ENCODE assay signal across 30 mouse cellular contexts in genomic region chr17:87901163-87901562, GRCm38 (mm10). TPM values are rescaled to one million over a fixed set of nuclear protein-coding genes. Genes with fewer than 3 reads are reported as not detected.
DNase-seq lines count a peak whose midpoint lies in the region; ATAC-seq and TF ChIP-seq lines count a peak whose summit lies in the region.
"Had no signal": no experiment of that assay in that cellular context is flagged by ENCODE, and none has a peak within 500 bp of the region (broad histone marks: within the 10 kb centered on the region; RNA-seq: fewer than 3 reads in every experiment).

No protein-coding gene starts in this region.

- H3K27ac ChIP-seq in heart, embryonic 12.5 days (ENCODE audit: poor library complexity, severe bottlenecking): no peak overlapping the region
- no peak overlapping the region for H3K27ac ChIP-seq in kidney, postnatal 0 days
- H3K27ac ChIP-seq in kidney, embryonic 14.5 days (ENCODE audit: low read depth, low read length): no peak overlapping the region
- no peak overlapping the region for H3K27ac ChIP-seq in neural tube, embryonic 15.5 days (replicated peaks)
- H3K27ac ChIP-seq: embryonic facial prominence, embryonic 12.5 days; limb, embryonic 13.5 days; liver, embryonic 14.5 days had no signal

- no peak for TF ChIP-seq CTCF in kidney, postnatal 0 days (IDR thresholded peaks at IDR 0.05; ENCODE audit: low read depth)

- H3K27me3 ChIP-seq in heart, embryonic 12.5 days (replicated peaks): no peaks in the 10 kb centered on the region; the same call in 1 of the 2 replicates
- H3K27me3 ChIP-seq in kidney, postnatal 0 days (ENCODE audit: insufficient read depth, low read length): no peaks in the 10 kb centered on the region
- no peaks in the 10 kb centered on the region for H3K27me3 ChIP-seq in kidney, embryonic 14.5 days (ENCODE audit: control insufficient read depth, insufficient read depth, low read length)
- H3K27me3 ChIP-seq in neural tube, embryonic 15.5 days (replicated peaks): no peaks in the 10 kb centered on the region
- H3K27me3 ChIP-seq: CH12.LX; embryonic facial prominence, embryonic 12.5 days; limb, embryonic 13.5 days; megakaryocyte, embryonic 14.5 days had no signal

- H3K9ac ChIP-seq in heart, embryonic 12.5 days: no peak overlapping the region
- H3K9ac ChIP-seq in kidney, postnatal 0 days (ENCODE audit: low read depth, low read length): no peak overlapping the region
- no peak overlapping the region; the same call in 1 of the 2 replicates for H3K9ac ChIP-seq in kidney, embryonic 14.5 days (ENCODE audit: low read depth, low read length)
- H3K9ac ChIP-seq in neural tube, embryonic 15.5 days (replicated peaks): no peak overlapping the region
- H3K9ac ChIP-seq: embryonic facial prominence, embryonic 12.5 days; limb, embryonic 13.5 days; liver, embryonic 14.5 days; lung, embryonic 14.5 days had no signal

- no peaks in the 10 kb centered on the region for H3K36me3 ChIP-seq in heart, embryonic 12.5 days
- no peaks in the 10 kb centered on the region for H3K36me3 ChIP-seq in kidney, postnatal 0 days (ENCODE audit: insufficient read depth, low read length)
- no peaks in the 10 kb centered on the region for H3K36me3 ChIP-seq in kidney, embryonic 14.5 days (ENCODE audit: control insufficient read depth, insufficient read depth, low read length)
- no peaks in the 10 kb centered on the region for H3K36me3 ChIP-seq in neural tube, embryonic 15.5 days
- H3K36me3 ChIP-seq: embryonic facial prominence, embryonic 12.5 days; G1E; limb, embryonic 13.5 days had no signal

- peak; percentile 28 for DNase-seq in heart, adult 11 months
- DNase-seq in kidney, postnatal 0 days (ENCODE audit: low spot score): peak; percentile 34
- DNase-seq in testis, postnatal 10 days (ENCODE audit: low spot score): peak; percentile 33
- DNase-seq in testis, postnatal 14 days (ENCODE audit: low spot score): no peak
- no peak for DNase-seq in cerebellum, adult 9-10 months
- DNase-seq: adrenal gland, adult 2 months; B cell, adult 2 months; cerebellum, adult 11-12 months; cerebellum, postnatal 14 days; heart, postnatal 4 days; kidney, postnatal 10 days; layer of hippocampus, postnatal 36 days; lung, embryonic 14.5 days; lung, postnatal 36 days; retina, postnatal 1 day; right cerebral cortex, postnatal 25 days; spleen, adult 18-20 months; thymus, postnatal 14 days had no signal

- peaks cover 8% of the 10 kb centered on the region for H3K9me3 ChIP-seq in heart, embryonic 12.5 days (replicated peaks)
- no peaks in the 10 kb centered on the region for H3K9me3 ChIP-seq in kidney, postnatal 0 days (replicated peaks; ENCODE audit: low read length)
- H3K9me3 ChIP-seq in kidney, embryonic 14.5 days (ENCODE audit: control insufficient read depth, low read length): no peaks in the 10 kb centered on the region; the same call in 1 of the 2 replicates
- no peaks in the 10 kb centered on the region for H3K9me3 ChIP-seq in neural tube, embryonic 15.5 days (replicated peaks)
- H3K9me3 ChIP-seq: embryonic facial prominence, embryonic 12.5 days had no signal

- no peak overlapping the region for H3K4me3 ChIP-seq in heart, embryonic 12.5 days
- H3K4me3 ChIP-seq in kidney, postnatal 0 days (replicated peaks; ENCODE audit: low read depth, low read length): no peak overlapping the region
- H3K4me3 ChIP-seq in kidney, embryonic 14.5 days (ENCODE audit: low read length): no peak overlapping the region
- H3K4me3 ChIP-seq in neural tube, embryonic 15.5 days (replicated peaks): no peak overlapping the region
- H3K4me3 ChIP-seq: embryonic facial prominence, embryonic 12.5 days; limb, embryonic 13.5 days; megakaryocyte, embryonic 14.5 days had no signal

- ATAC-seq in heart, embryonic 12.5 days (ENCODE audit: insufficient number of reproducible peaks, low FRiP score): no peak
- no peak for ATAC-seq in kidney, postnatal 0 days (replicated peaks; ENCODE audit: low FRiP score, low read depth)
- ATAC-seq in kidney, embryonic 14.5 days (ENCODE audit: low FRiP score, low TSS enrichment): no peak
- ATAC-seq in neural tube, embryonic 15.5 days (ENCODE audit: low FRiP score): peak; percentile 38; the same call in 1 of the 2 replicates
- ATAC-seq: intestine, postnatal 0 days had no signal

- 69% methylated on average over 7 of the region's 7 CpGs for WGBS in heart, embryonic 12.5 days
- WGBS in kidney, postnatal 0 days: 22% methylated on average over 7 of the region's 7 CpGs
- 23% methylated on average over 7 of the region's 7 CpGs for WGBS in kidney, embryonic 14.5 days
- 16% methylated on average over 7 of the region's 7 CpGs for WGBS in neural tube, embryonic 15.5 days

- H3K4me2 ChIP-seq in heart, embryonic 12.5 days: no peak overlapping the region
- no peak overlapping the region for H3K4me2 ChIP-seq in kidney, postnatal 0 days (ENCODE audit: low read length)
- H3K4me2 ChIP-seq in kidney, embryonic 14.5 days (replicated peaks; ENCODE audit: low read depth, low read length): no peak overlapping the region
- no peak overlapping the region for H3K4me2 ChIP-seq in neural tube, embryonic 15.5 days
- H3K4me2 ChIP-seq: embryonic facial prominence, embryonic 12.5 days; limb, embryonic 13.5 days; lung, embryonic 14.5 days had no signal

- H3K4me1 ChIP-seq in heart, embryonic 12.5 days (replicated peaks): peaks cover 9% of the 10 kb centered on the region; the same call in 1 of the 2 replicates
- no peaks in the 10 kb centered on the region for H3K4me1 ChIP-seq in kidney, postnatal 0 days (replicated peaks; ENCODE audit: insufficient read depth, low read length)
- no peaks in the 10 kb centered on the region for H3K4me1 ChIP-seq in kidney, embryonic 14.5 days (ENCODE audit: control insufficient read depth, insufficient read depth, low read length)
- peaks cover 20% of the 10 kb centered on the region for H3K4me1 ChIP-seq in neural tube, embryonic 15.5 days
- H3K4me1 ChIP-seq: embryonic facial prominence, embryonic 12.5 days; megakaryocyte, embryonic 14.5 days had no signal

RNA-seq across cellular contexts. Expression of gene Rpl36-ps4, which starts 19.6 kb away (rescaled TPM):
- polyA plus RNA-seq in heart, embryonic 12.5 days (2016; fragmentation: Nextera tagmentation; extraction: Ambion mirVana): not detected in 2 replicates
- polyA plus RNA-seq in kidney, postnatal 0 days (2015; fragmentation: Nextera tagmentation; extraction: Ambion mirVana): not detected in 2 replicates
- polyA plus RNA-seq in kidney, embryonic 14.5 days (2014; fragmentation: Nextera tagmentation; extraction: Ambion mirVana): not detected in 2 replicates
- polyA plus RNA-seq in neural tube, embryonic 15.5 days (2015; fragmentation: Nextera tagmentation; extraction: Ambion mirVana): not detected in 2 replicates
- polyA plus RNA-seq: adrenal gland, adult 2 months; embryonic facial prominence, embryonic 12.5 days; G1E; heart, embryonic 16.5 days; intestine, postnatal 0 days; limb, embryonic 13.5 days; liver, embryonic 14.5 days; lung, embryonic 14.5 days; midbrain, postnatal 0 days had no signal

Comparison
In these comparisons a context has a peak if more than half of its experiments do, and no peak if none do; other contexts are left out.
1. DNase-seq: peak in heart, adult 11 months (single experiment), kidney, postnatal 0 days (single experiment) and testis, postnatal 10 days (single experiment); none in testis, postnatal 14 days (single experiment) and cerebellum, adult 9-10 months (single experiment).